Mouse (Mus musculus) kidney, adult 2 months (tissue): ENCODE results near the gene Prdm1.

Experiments
- CTCF ChIP-seq: fragments of 200-500 bp; conservative IDR thresholded peaks from 2 replicates; pipeline ENCODE4 v1.5.1; 2011; ENCODE audit warnings: low read depth, mild to moderate bottlenecking, control low read depth, low read length, moderate library complexity, mixed read lengths; ENCODE audit not compliant: insufficient read depth, insufficient read length
- POLR2A ChIP-seq: fragments of 200-500 bp; IDR thresholded peaks from one replicate; pipeline ENCODE4 v1.6.1; 2011; ENCODE audit warnings: low read depth, low read length, control low read depth

DNA sequence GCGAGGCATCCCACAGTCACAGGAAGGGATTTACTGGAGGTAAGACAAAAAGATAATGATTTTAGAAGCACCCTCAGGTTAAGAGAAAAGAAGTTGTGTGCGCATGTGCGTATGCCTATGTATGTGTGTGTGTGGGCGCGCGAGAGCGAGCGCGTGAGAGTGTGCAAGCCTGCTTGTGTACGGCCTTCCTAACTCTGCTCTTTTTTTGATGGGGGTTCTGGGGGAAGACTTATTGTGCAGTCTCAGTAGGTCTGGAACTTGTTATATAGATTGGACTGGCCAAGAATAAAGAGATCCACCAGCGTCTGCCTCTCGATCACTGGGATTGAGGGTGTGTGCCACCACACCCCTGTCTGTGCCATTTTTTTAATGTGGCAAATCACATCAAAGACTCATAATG lies 84.6 kb downstream of the Prdm1 start:
- TF ChIP-seq CTCF = no peak
- TF ChIP-seq POLR2A = no peak
